Mouse (Mus musculus): ENCODE results near the gene Wdr3.

GRCm38 (mm10) chr3:100194210-100194609 is 32.0 kb upstream of the Wdr3 start:
- no peak for TF ChIP-seq POLR2A (IDR thresholded peaks at IDR 0.05; ENCODE audit: borderline replicate concordance, low read depth, low read length)
- TF ChIP-seq CTCF (IDR thresholded peaks at IDR 0.05; ENCODE audit: low read depth, low read length): no peak

Measured in bone marrow macrophage, adult 2 months (primary cell).